11 mouse cellular contexts compared by ENCODE assay signal in genomic region chr17:28025541-28025961, GRCm38 (mm10). TPM values are rescaled to one million over a fixed set of nuclear protein-coding genes. Genes with fewer than 3 reads are reported as not detected.
DNase-seq lines count a peak whose midpoint lies in the region; ATAC-seq and TF ChIP-seq lines count a peak whose summit lies in the region.
"Had no signal": no experiment of that assay in that cellular context is flagged by ENCODE, and none has a peak within 500 bp of the region (broad histone marks: within the 10 kb centered on the region; RNA-seq: fewer than 3 reads in every experiment).

No protein-coding gene starts in this region.

- no peak for TF ChIP-seq CTCF in hindbrain, postnatal 0 days (IDR thresholded peaks at IDR 0.05; ENCODE audit: low read depth)

- no peak overlapping the region for H3K4me3 ChIP-seq in midbrain, embryonic 10.5 days
- no peak overlapping the region for H3K4me3 ChIP-seq in midbrain, embryonic 11.5 days (ENCODE audit: low read depth, low read length)
- no peak overlapping the region for H3K4me3 ChIP-seq in hindbrain, postnatal 0 days (ENCODE audit: low read length)
- H3K4me3 ChIP-seq in liver, embryonic 12.5 days: no peak overlapping the region
- H3K4me3 ChIP-seq in stomach, embryonic 16.5 days (replicated peaks; ENCODE audit: low read length): no peak overlapping the region
- H3K4me3 ChIP-seq: erythroblast, embryonic 14.5 days; neural tube, embryonic 12.5 days had no signal

- H3K36me3 ChIP-seq in midbrain, embryonic 10.5 days: peaks cover 8% of the 10 kb centered on the region
- no peaks in the 10 kb centered on the region for H3K36me3 ChIP-seq in midbrain, embryonic 11.5 days (ENCODE audit: control insufficient read depth, insufficient read depth, low read length)
- no peaks in the 10 kb centered on the region for H3K36me3 ChIP-seq in hindbrain, postnatal 0 days (ENCODE audit: insufficient read depth, low read length)
- 0 out of 2 replicates have a peak, but pooled peaks cover 3% of the 10 kb centered on the region for H3K36me3 ChIP-seq in liver, embryonic 12.5 days
- no peaks in the 10 kb centered on the region for H3K36me3 ChIP-seq in stomach, embryonic 16.5 days (ENCODE audit: control insufficient read depth, insufficient read depth, low read length)

- 0 out of 2 replicates have a peak overlapping the region, but pooled peaks have one; percentile 13 for H3K27ac ChIP-seq in midbrain, embryonic 10.5 days (replicated peaks)
- H3K27ac ChIP-seq in midbrain, embryonic 11.5 days (ENCODE audit: low read depth, low read length): no peak overlapping the region
- peak overlapping the region; percentile 2; the same call in 1 of the 2 replicates for H3K27ac ChIP-seq in hindbrain, postnatal 0 days
- H3K27ac ChIP-seq in liver, embryonic 12.5 days: peak overlapping the region; percentile 49; the same call in 1 of the 2 replicates
- peak overlapping the region; percentile 88 for H3K27ac ChIP-seq in stomach, embryonic 16.5 days (ENCODE audit: low read length)
- H3K27ac ChIP-seq: neural tube, embryonic 12.5 days had no signal

- no peak overlapping the region for H3K4me2 ChIP-seq in midbrain, embryonic 11.5 days
- H3K4me2 ChIP-seq in hindbrain, postnatal 0 days (ENCODE audit: low read depth, low read length): no peak overlapping the region
- no peak overlapping the region for H3K4me2 ChIP-seq in liver, embryonic 12.5 days
- H3K4me2 ChIP-seq in stomach, embryonic 16.5 days (ENCODE audit: low read depth, low read length): no peak overlapping the region
- H3K4me2 ChIP-seq: neural tube, embryonic 12.5 days had no signal

- H3K9me3 ChIP-seq in midbrain, embryonic 10.5 days (replicated peaks): no peaks in the 10 kb centered on the region
- no peaks in the 10 kb centered on the region for H3K9me3 ChIP-seq in midbrain, embryonic 11.5 days (ENCODE audit: control insufficient read depth, low read length)
- H3K9me3 ChIP-seq in hindbrain, postnatal 0 days (ENCODE audit: low read length): no peaks in the 10 kb centered on the region
- no peaks in the 10 kb centered on the region for H3K9me3 ChIP-seq in liver, embryonic 12.5 days (replicated peaks)
- no peaks in the 10 kb centered on the region for H3K9me3 ChIP-seq in stomach, embryonic 16.5 days (replicated peaks; ENCODE audit: control insufficient read depth, low read length)
- H3K9me3 ChIP-seq: neural tube, embryonic 12.5 days had no signal

- H3K9ac ChIP-seq in midbrain, embryonic 11.5 days (ENCODE audit: low read length): no peak overlapping the region
- no peak overlapping the region for H3K9ac ChIP-seq in hindbrain, postnatal 0 days (replicated peaks; ENCODE audit: low read length)
- H3K9ac ChIP-seq in liver, embryonic 12.5 days: no peak overlapping the region
- H3K9ac ChIP-seq in stomach, embryonic 16.5 days (ENCODE audit: low read length): peak overlapping the region; percentile 51; the same call in 1 of the 2 replicates
- H3K9ac ChIP-seq: neural tube, embryonic 12.5 days had no signal

- DNase-seq in midbrain, embryonic 10.5 days (ENCODE audit: low spot score): no peak
- no peak for DNase-seq in midbrain, embryonic 11.5 days (ENCODE audit: low spot score, missing footprints)
- DNase-seq in hindbrain, postnatal 0 days (ENCODE audit: low spot score): no peak
- DNase-seq in cerebellum, postnatal 14 days: no peak
- no peak for DNase-seq in spleen, postnatal 14 days (ENCODE audit: low spot score in 2 of 2)

- ATAC-seq in midbrain, embryonic 11.5 days (ENCODE audit: low FRiP score): no peak
- no peak for ATAC-seq in hindbrain, postnatal 0 days
- no peak for ATAC-seq in liver, embryonic 12.5 days
- ATAC-seq in stomach, embryonic 16.5 days (ENCODE audit: insufficient read depth, low FRiP score): peak; percentile 56; the same call in 1 of the 2 replicates
- no peak for ATAC-seq in CD4-positive, CD25-positive, alpha-beta regulatory T cell, adult 4 months
- ATAC-seq: Patski had no signal

- no peaks in the 10 kb centered on the region for H3K27me3 ChIP-seq in midbrain, embryonic 10.5 days (ENCODE audit: low read depth, poor library complexity, severe bottlenecking)
- H3K27me3 ChIP-seq in midbrain, embryonic 11.5 days (ENCODE audit: control insufficient read depth, insufficient read depth, low read length): no peaks in the 10 kb centered on the region
- H3K27me3 ChIP-seq in hindbrain, postnatal 0 days (ENCODE audit: insufficient read depth, low read length): no peaks in the 10 kb centered on the region
- H3K27me3 ChIP-seq in liver, embryonic 12.5 days (replicated peaks): no peaks in the 10 kb centered on the region
- no peaks in the 10 kb centered on the region for H3K27me3 ChIP-seq in stomach, embryonic 16.5 days (ENCODE audit: control insufficient read depth, insufficient read depth, low read length)
- H3K27me3 ChIP-seq: neural tube, embryonic 12.5 days; Patski had no signal

- 83% methylated on average over 5 of the region's 5 CpGs for WGBS in midbrain, embryonic 10.5 days
- 89% methylated on average over 5 of the region's 5 CpGs for whole genome bisulfite sequencing in midbrain, embryonic 11.5 days
- 47% methylated on average over 5 of the region's 5 CpGs for WGBS in hindbrain, postnatal 0 days
- 65% methylated on average over 5 of the region's 5 CpGs for WGBS in liver, embryonic 12.5 days (ENCODE audit: insufficient replicate concordance)
- 24% methylated on average over 5 of the region's 5 CpGs for WGBS in stomach, embryonic 16.5 days

- H3K4me1 ChIP-seq in midbrain, embryonic 10.5 days: peaks cover 60% of the 10 kb centered on the region
- H3K4me1 ChIP-seq in midbrain, embryonic 11.5 days (ENCODE audit: control insufficient read depth, insufficient read depth, low read length): no peaks in the 10 kb centered on the region
- peaks cover 23% of the 10 kb centered on the region for H3K4me1 ChIP-seq in hindbrain, postnatal 0 days (ENCODE audit: insufficient read depth, low read length)
- peaks cover 39% of the 10 kb centered on the region for H3K4me1 ChIP-seq in liver, embryonic 12.5 days
- H3K4me1 ChIP-seq in stomach, embryonic 16.5 days (ENCODE audit: control insufficient read depth, insufficient read depth, low read length): peaks cover 63% of the 10 kb centered on the region

RNA-seq across cellular contexts. Expression of gene Tcp11, which starts 54.9 kb away (rescaled TPM):
- 0.86 and 1.2 TPM in 2 replicates for polyA plus RNA-seq in midbrain, embryonic 10.5 days (2016; fragmentation: Nextera tagmentation; extraction: Ambion mirVana)
- 0.70 and 1.0 TPM in 2 replicates for polyA plus RNA-seq in midbrain, embryonic 11.5 days (2014; fragmentation: Nextera tagmentation; extraction: Ambion mirVana)
- total RNA-seq in hindbrain, postnatal 0 days (2014; rRNA removed): 2.9 and 3.6 TPM in 2 replicates
- polyA plus RNA-seq in hindbrain, postnatal 0 days (2015; fragmentation: Nextera tagmentation; extraction: Ambion mirVana): 1.9 and 2.0 TPM in 2 replicates
- 0.44 and 0.53 TPM in 2 replicates for polyA plus RNA-seq in liver, embryonic 12.5 days (2016; fragmentation: Nextera tagmentation; extraction: Ambion mirVana)
- 1.1 and 1.9 TPM in 2 replicates for polyA plus RNA-seq in stomach, embryonic 16.5 days (2015; fragmentation: Nextera tagmentation; extraction: Ambion mirVana)
- 1 to 10 TPM; 3.1 to 3.8 TPM for polyA plus RNA-seq in CD4-positive, CD25-positive, alpha-beta regulatory T cell, adult 4 months (2017; shearing (Covaris generic))
- polyA plus RNA-seq: erythroblast, embryonic 14.5 days had no signal
